Mouse (Mus musculus) cerebellum, adult 2 months (tissue): ENCODE results near the gene Rgs19. TPM values are rescaled to one million over a fixed set of nuclear protein-coding genes. Genes with fewer than 3 reads are reported as not detected.

Experiments
- DNase-seq, 2 experiments: peaks; one replicate each; pipeline ENCODE4 v3.0.0; 2021
- H3K27ac ChIP-seq: fragments of 200-500 bp; 2 replicates; pipeline ENCODE4 v1.5.1; 2012; ENCODE audit warnings: low read length, control low read depth, inconsistent platforms; ENCODE audit not compliant: insufficient read depth
- H3K27me3 ChIP-seq: fragments of 200-500 bp; 2 replicates; pipeline ENCODE4 v1.6.1; 2012; ENCODE audit warnings: inconsistent platforms, mild to moderate bottlenecking, low read length, moderate library complexity; ENCODE audit not compliant: control insufficient read depth, insufficient read depth
- H3K4me1 ChIP-seq: fragments of 200-500 bp; 2 replicates; pipeline ENCODE4 v1.6.1; 2011; ENCODE audit warnings: low read length; ENCODE audit not compliant: control insufficient read depth, insufficient read depth
- H3K4me3 ChIP-seq: fragments of 200-500 bp; replicated peaks from 2 replicates; pipeline ENCODE3; 2011; ENCODE audit warnings: mild to moderate bottlenecking, low read depth, low read length, control low read depth; ENCODE audit not compliant: insufficient read depth
- CTCF ChIP-seq: fragments of 200-500 bp; IDR thresholded peaks from 2 replicates; pipeline ENCODE4 v1.5.1; 2011; ENCODE audit warnings: low read depth, mild to moderate bottlenecking, control low read depth, low read length, moderate library complexity, borderline replicate concordance; ENCODE audit not compliant: insufficient read depth
- POLR2A ChIP-seq: fragments of 200-500 bp; IDR thresholded peaks from 2 replicates; pipeline ENCODE4 v1.6.1; 2011; ENCODE audit warnings: low read length, control low read depth, borderline replicate concordance; ENCODE audit not compliant: insufficient read depth
- whole genome bisulfite sequencing: fragments of 180-500 bp; shearing (Covaris S2); methylation state at CpG from one replicate; pipeline ENCODE4 v1.1.7; 2018; 5-methylcytosine and 5-hydroxymethylcytosine counted together
- polyA plus RNA-seq: library from polyadenylated mRNA; depleted of rRNA; stranded (reverse); fragments of >200 nt; gene quantifications from 2 replicates; pipeline ENCODE4 v1.2.3, GENCODE M21; 2012

The Rgs19 gene
- polyA plus RNA-seq, 1 experiment, result 30.6 TPM

- Histone ChIP-seq H3K27me3 (no peaks in the 10 kb centered on the region), H3K4me3 (no peak overlapping the region), H3K4me1 (peaks cover 8% of the 10 kb centered on the region; the same call in 1 of the 2 replicates), H3K27ac (no peak overlapping the region)
- peak; percentile 68 to 80 for DNase-seq
- TF ChIP-seq POLR2A, result no peak
- TF ChIP-seq CTCF, result peak; percentile 83
- 8% methylated on average over 9 of the region's 9 CpGs for WGBS
These were observed 34.1 kb downstream of the Rgs19 start for GRCm38 (mm10) chr2:181659609-181660055.

GRCm38 (mm10) chr2:181658930-181659555, 34.7 kb downstream of the Rgs19 start:
- no peak overlapping the region for H3K27ac ChIP-seq
- TF ChIP-seq CTCF (no peak), POLR2A (no peak)
- WGBS, result 46% methylated on average over 17 of the region's 17 CpGs

GRCm38 (mm10) chr2:181658528-181658927, 35.2 kb downstream of the Rgs19 start:
- DNase-seq, result no peak
- Histone ChIP-seq H3K27ac (no peak overlapping the region), H3K4me1 (peaks cover 8% of the 10 kb centered on the region; the same call in 1 of the 2 replicates), H3K27me3 (no peaks in the 10 kb centered on the region), H3K4me3 (no peak overlapping the region)
- TF ChIP-seq CTCF (no peak), POLR2A (no peak)
- 46% methylated on average over 7 of the region's 7 CpGs for WGBS

More at GRCm38 (mm10) chr2:181658930-181659555, 34.7 kb downstream of the Rgs19 start:
- Histone ChIP-seq H3K4me1 (peaks cover 8% of the 10 kb centered on the region; the same call in 1 of the 2 replicates), H3K4me3 (no peak overlapping the region), H3K27me3 (no peaks in the 10 kb centered on the region)
- no peak for DNase-seq

- WGBS, result 41% methylated on average over 2 of the region's 2 CpGs
- Histone ChIP-seq H3K27me3 (no peaks in the 10 kb centered on the region), H3K27ac (no peak overlapping the region), H3K4me1 (peaks cover 8% of the 10 kb centered on the region; the same call in 1 of the 2 replicates), H3K4me3 (no peak overlapping the region)
- DNase-seq, result no peak
- TF ChIP-seq CTCF (no peak), POLR2A (no peak)
These were observed 36.3 kb downstream of the Rgs19 start for GRCm38 (mm10) chr2:181657441-181657840.

- Histone ChIP-seq H3K4me3 (no peak within 1 kb of the TSS), H3K27me3 (no peaks in the 10 kb centered on the region), H3K27ac (no peak within 1 kb of the TSS), H3K4me1 (peaks cover 8% of the 10 kb centered on the region; the same call in 1 of the 2 replicates)
- no peak for DNase-seq
- WGBS, result 75% methylated on average over 3 of the region's 3 CpGs
- TF ChIP-seq CTCF (no peak), POLR2A (no peak)
These were observed 37.0 kb downstream of the Rgs19 start, which contains the start of gene Gm29797 for GRCm38 (mm10) chr2:181656734-181657133. Gm29797 (plus strand) TSS chr2:181657034.

- WGBS, result 92% methylated on average over 1 of the region's 1 CpGs
- no peaks in the 10 kb centered on the region; the same call in 1 of the 2 replicates for H3K4me1 ChIP-seq
- H3K27ac ChIP-seq, result no peak overlapping the region
- no peak for TF ChIP-seq CTCF
- no peak for TF ChIP-seq POLR2A
- no peak overlapping the region for H3K4me3 ChIP-seq
- H3K27me3 ChIP-seq, result no peaks in the 10 kb centered on the region
- DNase-seq, result no peak
These were observed 40.3 kb downstream of the Rgs19 start for GRCm38 (mm10) chr2:181653523-181653922.

- Histone ChIP-seq H3K4me3 (no peak overlapping the region), H3K27me3 (no peaks in the 10 kb centered on the region), H3K27ac (no peak overlapping the region), H3K4me1 (peaks cover 3% of the 10 kb centered on the region; the same call in 1 of the 2 replicates)
- TF ChIP-seq POLR2A (no peak), CTCF (no peak)
- no peak for DNase-seq
These were observed 40.7 kb downstream of the Rgs19 start for GRCm38 (mm10) chr2:181653065-181653464.

GRCm38 (mm10) chr2:181648926-181649325, 44.9 kb downstream of the Rgs19 start:
- no peak for DNase-seq
- H3K27me3 ChIP-seq, result no peaks in the 10 kb centered on the region
- no peak overlapping the region for H3K4me3 ChIP-seq
- no peak overlapping the region for H3K27ac ChIP-seq
- peaks cover 3% of the 10 kb centered on the region; the same call in 1 of the 2 replicates for H3K4me1 ChIP-seq
- 26% methylated on average over 10 of the region's 10 CpGs for WGBS
- TF ChIP-seq CTCF, result no peak
- no peak for TF ChIP-seq POLR2A
